Mouse (Mus musculus): Measurements from ENCODE around the gene Polr2i. TPM values are rescaled to one million over a fixed set of nuclear protein-coding genes. Genes with fewer than 3 reads are reported as not detected.
"Not testable (repeated sequence)": the region's sequence is repeated elsewhere in the genome, so short reads cannot be mapped to it uniquely, and the experiment has no call there.

Gene Polr2i
- polyA plus RNA-seq (2012; rRNA removed) = 59.2 and 86.9 TPM in 2 replicates

DNA sequence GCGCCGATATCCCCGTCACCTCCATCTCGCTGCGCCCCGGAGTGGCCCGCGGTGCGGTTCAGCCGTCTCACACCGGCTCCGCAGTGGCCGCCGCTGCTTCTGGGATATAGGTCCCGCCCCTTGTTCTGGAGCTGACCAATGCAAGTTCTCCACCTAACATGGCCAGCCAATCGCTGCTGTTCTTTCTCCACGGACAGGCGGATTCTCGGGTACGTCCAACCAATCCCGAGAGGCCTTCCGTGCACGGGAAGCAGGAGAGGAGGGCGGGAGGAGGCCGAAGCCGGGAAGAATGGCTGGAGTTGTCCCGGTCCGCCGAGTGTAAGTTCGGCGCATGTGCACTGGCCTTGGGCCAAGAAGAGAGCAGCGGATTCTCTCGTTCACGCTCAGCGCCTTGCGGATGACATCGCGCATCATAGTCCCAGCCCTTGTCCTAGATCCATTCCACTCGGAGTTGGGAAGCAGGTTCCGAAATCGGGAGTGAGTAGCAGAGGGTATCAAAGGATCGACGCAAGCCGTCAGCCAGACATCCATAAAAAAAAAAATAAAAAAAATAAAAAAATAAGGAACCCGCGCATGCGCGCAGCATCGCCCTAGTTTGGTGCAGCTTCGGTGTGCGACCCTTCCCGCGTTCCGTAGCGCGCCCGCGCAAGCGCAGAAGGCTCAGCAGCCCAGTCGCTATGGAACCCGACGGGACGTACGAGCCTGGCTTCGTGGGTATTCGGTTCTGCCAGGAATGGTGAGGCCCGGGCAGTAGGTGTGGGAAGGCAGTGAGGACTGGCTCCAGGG, at the start of gene Polr2i, which contains the start of gene Tbcb:
Gene Polr2i, plus strand, starts transcription at position 280 of the 786 bp plus-strand sequence.
Gene Tbcb, minus strand, starts transcription at position 604 of the 786 bp plus-strand sequence.
- peaks cover 6% of the 10 kb centered on the region for H3K36me3 ChIP-seq (ENCODE audit: control insufficient read depth, insufficient read depth, low read length)
- H3K4me1 ChIP-seq (ENCODE audit: control insufficient read depth, insufficient read depth, insufficient read length, low read length) = peaks cover 7% of the 10 kb centered on the region
- H3K27me3 ChIP-seq (ENCODE audit: control insufficient read depth, insufficient read depth, low read length) = no peaks in the 10 kb centered on the region
- H3K27ac ChIP-seq (ENCODE audit: insufficient read depth, low read depth, low read length) = peak within 1 kb of the TSS; percentile 86
- under 1% methylated on average over 67 of the region's 67 CpGs for WGBS
- peak within 1 kb of the TSS; percentile 89 for H3K4me3 ChIP-seq (ENCODE audit: low read depth, low read length)
- TF ChIP-seq CTCF (IDR thresholded peaks at IDR 0.05; ENCODE audit: extremely low read depth, insufficient read length, insufficient replicate concordance, low read depth, low read length) (no peak), POLR2A (IDR thresholded peaks at IDR 0.05; ENCODE audit: low read depth, low read length) (peak; percentile 51; the same call in 1 of the 2 replicates)

GRCm38 (mm10) chr7:30183189-30183588, 48.6 kb upstream of the Polr2i start:
- not testable (repeated sequence) for H3K27me3 ChIP-seq (ENCODE audit: control insufficient read depth, insufficient read depth, low read length); H3K27ac ChIP-seq (ENCODE audit: insufficient read depth, low read depth, low read length); H3K4me3 ChIP-seq (ENCODE audit: low read depth, low read length)
- 65% methylated on average over 7 of the region's 7 CpGs for WGBS
- peaks cover 27% of the 10 kb centered on the region for H3K4me1 ChIP-seq (ENCODE audit: control insufficient read depth, insufficient read depth, insufficient read length, low read length)
- peaks cover 29% of the 10 kb centered on the region for H3K36me3 ChIP-seq (ENCODE audit: control insufficient read depth, insufficient read depth, low read length)

DNA sequence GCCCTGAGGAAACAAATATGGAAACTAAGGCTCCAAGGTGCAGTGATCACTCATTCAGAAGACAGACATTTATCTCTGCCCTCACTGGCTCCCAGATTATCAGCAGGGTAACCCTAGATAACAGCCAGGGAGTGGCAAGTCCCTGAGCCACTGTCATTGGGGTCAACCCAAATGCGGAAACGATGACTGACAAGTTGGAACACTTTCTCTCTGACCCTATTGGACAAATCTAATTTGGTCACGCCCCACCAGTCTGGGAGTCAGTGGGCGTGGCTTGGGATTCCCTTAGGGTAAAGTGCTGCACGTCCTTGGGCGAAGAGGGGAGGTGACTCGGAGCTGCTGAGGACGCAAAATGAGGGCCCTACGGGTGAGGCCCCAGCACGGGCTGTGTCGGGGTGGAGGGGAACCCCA, 47.9 kb upstream of the Polr2i start, which contains the start of gene Cox7a1:
Gene Cox7a1, plus strand, starts transcription at position 266 of the 411 bp plus-strand sequence.
- 1% methylated on average over 11 of the region's 11 CpGs for WGBS
- peak within 1 kb of the TSS; percentile 72 for H3K27ac ChIP-seq (ENCODE audit: insufficient read depth, low read depth, low read length)
- peaks cover 29% of the 10 kb centered on the region for H3K36me3 ChIP-seq (ENCODE audit: control insufficient read depth, insufficient read depth, low read length)
- H3K4me3 ChIP-seq (ENCODE audit: low read depth, low read length) = peak within 1 kb of the TSS; percentile 60
- no peak for TF ChIP-seq CTCF (IDR thresholded peaks at IDR 0.05; ENCODE audit: extremely low read depth, insufficient read length, insufficient replicate concordance, low read depth, low read length)
- TF ChIP-seq POLR2A (IDR thresholded peaks at IDR 0.05; ENCODE audit: low read depth, low read length) = peak; percentile 63; the same call in 1 of the 2 replicates
- peaks cover 31% of the 10 kb centered on the region for H3K4me1 ChIP-seq (ENCODE audit: control insufficient read depth, insufficient read depth, insufficient read length, low read length)
- no peaks in the 10 kb centered on the region for H3K27me3 ChIP-seq (ENCODE audit: control insufficient read depth, insufficient read depth, low read length)

DNA sequence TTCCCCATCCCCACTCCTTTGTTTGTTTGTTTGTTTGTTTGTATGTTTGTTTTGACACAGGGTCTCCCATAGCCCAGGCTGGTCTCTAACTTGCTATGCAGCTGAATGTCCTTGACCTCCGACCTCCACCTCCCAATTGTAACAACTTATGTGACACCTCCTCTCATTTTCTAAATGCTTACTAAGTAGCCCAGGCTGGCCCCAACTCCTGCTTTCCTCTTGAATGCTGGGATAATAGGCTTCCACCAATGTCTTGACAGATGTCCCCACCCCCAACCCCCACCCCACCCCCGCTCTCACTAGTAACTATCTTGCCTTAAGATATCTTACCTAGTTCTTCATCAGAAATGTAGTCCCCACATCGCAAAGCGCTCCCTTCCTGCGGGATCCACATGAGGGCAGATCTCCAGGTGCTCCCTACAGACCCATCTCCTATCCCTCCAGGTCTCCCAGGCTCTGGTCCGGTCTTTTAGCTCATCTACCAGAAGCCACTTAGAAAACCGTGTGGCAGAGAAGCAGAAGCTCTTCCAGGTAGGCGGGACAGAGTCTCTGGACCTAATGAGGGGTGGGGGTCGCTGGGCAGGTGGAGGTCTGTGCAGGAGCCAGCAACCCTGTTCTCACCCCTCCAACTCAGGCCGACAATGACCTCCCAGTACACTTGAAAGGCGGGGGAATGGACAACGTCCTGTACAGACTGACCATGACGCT, 47.0 kb upstream of the Polr2i start:
- TF ChIP-seq POLR2A (IDR thresholded peaks at IDR 0.05; ENCODE audit: low read depth, low read length) = no peak
- TF ChIP-seq CTCF (IDR thresholded peaks at IDR 0.05; ENCODE audit: extremely low read depth, insufficient read length, insufficient replicate concordance, low read depth, low read length) = no peak
- Histone ChIP-seq H3K36me3 (ENCODE audit: control insufficient read depth, insufficient read depth, low read length) (peaks cover 35% of the 10 kb centered on the region), H3K4me1 (ENCODE audit: control insufficient read depth, insufficient read depth, insufficient read length, low read length) (peaks cover 31% of the 10 kb centered on the region), H3K27me3 (ENCODE audit: control insufficient read depth, insufficient read depth, low read length) (no peaks in the 10 kb centered on the region), H3K27ac (ENCODE audit: insufficient read depth, low read depth, low read length) (peak overlapping the region; percentile 72), H3K4me3 (ENCODE audit: low read depth, low read length) (peak overlapping the region; percentile 60; the same call in 1 of the 2 replicates)
- WGBS = 85% methylated on average over 13 of the region's 13 CpGs

GRCm38 (mm10) chr7:30188344-30189115, 43.2 kb upstream of the Polr2i start:
- Histone ChIP-seq H3K27me3 (ENCODE audit: control insufficient read depth, insufficient read depth, low read length) (no peaks in the 10 kb centered on the region), H3K4me1 (ENCODE audit: control insufficient read depth, insufficient read depth, insufficient read length, low read length) (peaks cover 35% of the 10 kb centered on the region), H3K4me3 (ENCODE audit: low read depth, low read length) (no peak overlapping the region), H3K27ac (ENCODE audit: insufficient read depth, low read depth, low read length) (0 out of 2 replicates have a peak overlapping the region, but pooled peaks have one; percentile 15), H3K36me3 (ENCODE audit: control insufficient read depth, insufficient read depth, low read length) (peaks cover 61% of the 10 kb centered on the region)
- TF ChIP-seq POLR2A (IDR thresholded peaks at IDR 0.05; ENCODE audit: low read depth, low read length) (no peak), CTCF (IDR thresholded peaks at IDR 0.05; ENCODE audit: extremely low read depth, insufficient read length, insufficient replicate concordance, low read depth, low read length) (no peak)
- 75% methylated on average over 12 of the region's 12 CpGs for WGBS

DNA sequence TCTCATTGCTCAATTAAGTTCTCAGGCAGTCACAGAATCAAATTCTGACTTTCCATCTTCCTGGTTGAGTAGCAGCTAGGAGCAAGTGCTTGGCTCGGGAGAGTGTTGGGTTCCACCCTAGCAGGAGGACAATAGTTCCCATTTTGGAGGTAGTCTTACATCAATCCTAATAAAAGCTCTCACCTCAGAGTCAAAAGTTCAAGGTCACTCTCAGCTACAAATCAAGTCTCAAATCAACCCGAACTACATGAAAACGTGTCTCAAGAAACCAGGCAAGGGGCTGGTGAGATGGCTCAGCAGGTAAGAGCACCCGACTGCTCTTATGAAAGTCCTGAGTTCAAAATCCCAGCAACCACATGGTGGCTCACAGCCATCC, 42.6 kb upstream of the Polr2i start:
- H3K27me3 ChIP-seq (ENCODE audit: control insufficient read depth, insufficient read depth, low read length) = no peaks in the 10 kb centered on the region
- 0 out of 2 replicates have a peak overlapping the region, but pooled peaks have one; percentile 15 for H3K27ac ChIP-seq (ENCODE audit: insufficient read depth, low read depth, low read length)
- H3K4me3 ChIP-seq (ENCODE audit: low read depth, low read length) = no peak overlapping the region
- no peak for TF ChIP-seq POLR2A (IDR thresholded peaks at IDR 0.05; ENCODE audit: low read depth, low read length)
- no peak for TF ChIP-seq CTCF (IDR thresholded peaks at IDR 0.05; ENCODE audit: extremely low read depth, insufficient read length, insufficient replicate concordance, low read depth, low read length)
- H3K36me3 ChIP-seq (ENCODE audit: control insufficient read depth, insufficient read depth, low read length) = peaks cover 61% of the 10 kb centered on the region
- WGBS = 83% methylated on average over 4 of the region's 4 CpGs
- peaks cover 34% of the 10 kb centered on the region for H3K4me1 ChIP-seq (ENCODE audit: control insufficient read depth, insufficient read depth, insufficient read length, low read length)
